8 mouse cellular contexts compared by ENCODE assay signal in genomic region chr2:152104711-152105317, GRCm38 (mm10). TPM values are rescaled to one million over a fixed set of nuclear protein-coding genes. Genes with fewer than 3 reads are reported as not detected.
DNase-seq lines count a peak whose midpoint lies in the region; ATAC-seq and TF ChIP-seq lines count a peak whose summit lies in the region.

No protein-coding gene starts in this region.

- H3K9ac ChIP-seq in kidney, postnatal 0 days (ENCODE audit: low read depth, low read length) = no peak overlapping the region; the same call in 1 of the 2 replicates
- H3K9ac ChIP-seq in midbrain, embryonic 15.5 days = peak overlapping the region; percentile 77

- peaks cover 16% of the 10 kb centered on the region for H3K4me1 ChIP-seq in cerebellum, adult 2 months (ENCODE audit: control insufficient read depth, insufficient read depth, low read length)
- peaks cover 41% of the 10 kb centered on the region for H3K4me1 ChIP-seq in erythroblast, embryonic 14.5 days (ENCODE audit: control insufficient read depth)
- no peaks in the 10 kb centered on the region for H3K4me1 ChIP-seq in kidney, postnatal 0 days (replicated peaks; ENCODE audit: insufficient read depth, low read length)
- peaks cover 18% of the 10 kb centered on the region for H3K4me1 ChIP-seq in midbrain, embryonic 15.5 days

- peak; percentile 14; the same call in 1 of the 2 replicates for ATAC-seq in kidney, postnatal 0 days (replicated peaks; ENCODE audit: low FRiP score, low read depth)
- ATAC-seq in midbrain, embryonic 15.5 days (replicated peaks) = peak; percentile 38

- peak in 1 of 2 experiments; percentile 45 for DNase-seq in cerebellum, adult 2 months
- DNase-seq in cerebellum, adult 8-10 months = no peak
- DNase-seq in 416B (ENCODE audit: low read depth) = peak; percentile 58
- peak; percentile 42 for DNase-seq in kidney, postnatal 0 days (ENCODE audit: low spot score)
- no peak for DNase-seq in adrenal gland, adult 8-10 months
- no peak for DNase-seq in thymus, adult 18-20 months

- peaks cover 2% of the 10 kb centered on the region for H3K9me3 ChIP-seq in erythroblast, embryonic 14.5 days (ENCODE audit: control insufficient read depth, low read length)
- H3K9me3 ChIP-seq in kidney, postnatal 0 days (replicated peaks; ENCODE audit: low read length) = no peaks in the 10 kb centered on the region
- no peaks in the 10 kb centered on the region for H3K9me3 ChIP-seq in midbrain, embryonic 15.5 days

- H3K36me3 ChIP-seq in erythroblast, embryonic 14.5 days (ENCODE audit: control insufficient read depth) = peaks cover 37% of the 10 kb centered on the region
- H3K36me3 ChIP-seq in kidney, postnatal 0 days (ENCODE audit: insufficient read depth, low read length) = no peaks in the 10 kb centered on the region
- no peaks in the 10 kb centered on the region for H3K36me3 ChIP-seq in midbrain, embryonic 15.5 days (replicated peaks)

- H3K27ac ChIP-seq in cerebellum, adult 2 months (ENCODE audit: insufficient read depth, low read length) = peak overlapping the region; percentile 97
- peak overlapping the region; percentile 85; the same call in 1 of the 2 replicates for H3K27ac ChIP-seq in kidney, postnatal 0 days
- H3K27ac ChIP-seq in midbrain, embryonic 15.5 days = peak overlapping the region; percentile 63; the same call in 1 of the 2 replicates

- H3K27me3 ChIP-seq in cerebellum, adult 2 months (ENCODE audit: control insufficient read depth, insufficient read depth, low read length) = no peaks in the 10 kb centered on the region
- H3K27me3 ChIP-seq in erythroblast, embryonic 14.5 days (ENCODE audit: control insufficient read depth) = peaks cover 36% of the 10 kb centered on the region
- no peaks in the 10 kb centered on the region for H3K27me3 ChIP-seq in kidney, postnatal 0 days (ENCODE audit: insufficient read depth, low read length)
- H3K27me3 ChIP-seq in midbrain, embryonic 15.5 days (replicated peaks) = no peaks in the 10 kb centered on the region

- WGBS in cerebellum, adult 2 months = 15% methylated on average over 17 of the region's 17 CpGs
- WGBS in kidney, postnatal 0 days = 13% methylated on average over 17 of the region's 17 CpGs
- 22% methylated on average over 17 of the region's 17 CpGs for whole genome bisulfite sequencing in midbrain, embryonic 15.5 days

- no peak for TF ChIP-seq CTCF in cerebellum, adult 2 months (IDR thresholded peaks at IDR 0.05; ENCODE audit: borderline replicate concordance, insufficient read depth, low read depth, low read length)
- no peak for TF ChIP-seq CTCF in kidney, postnatal 0 days (IDR thresholded peaks at IDR 0.05; ENCODE audit: low read depth)

- no peak for TF ChIP-seq POLR2A in cerebellum, adult 2 months (IDR thresholded peaks at IDR 0.05; ENCODE audit: borderline replicate concordance, insufficient read depth, low read length)

- H3K4me2 ChIP-seq in kidney, postnatal 0 days (ENCODE audit: low read length) = peak overlapping the region; percentile 76
- H3K4me2 ChIP-seq in midbrain, embryonic 15.5 days = peak overlapping the region; percentile 71

- H3K4me3 ChIP-seq in cerebellum, adult 2 months (replicated peaks; ENCODE audit: insufficient read depth, low read depth, low read length) = peak overlapping the region; percentile 70
- H3K4me3 ChIP-seq in erythroblast, embryonic 14.5 days (replicated peaks) = peak overlapping the region; percentile 85
- peak overlapping the region; percentile 49 for H3K4me3 ChIP-seq in kidney, postnatal 0 days (replicated peaks; ENCODE audit: low read depth, low read length)
- peak overlapping the region; percentile 74 for H3K4me3 ChIP-seq in midbrain, embryonic 15.5 days

RNA-seq across cellular contexts. Expression of gene Srxn1, which starts 0.5 kb away (rescaled TPM):
- 138 TPM in 2 replicates for polyA plus RNA-seq in cerebellum, adult 2 months (2012; rRNA removed)
- 2.6 TPM in 2 replicates for polyA plus RNA-seq in erythroblast, embryonic 14.5 days (2012)
- 19.7 and 20.3 TPM in 2 replicates for polyA plus RNA-seq in kidney, postnatal 0 days (2015; fragmentation: Nextera tagmentation; extraction: Ambion mirVana)
- polyA plus RNA-seq in midbrain, embryonic 15.5 days (2015; fragmentation: Nextera tagmentation; extraction: Ambion mirVana) = 21.5 and 23.7 TPM in 2 replicates
- 100 to 1,000 TPM; 134 to 367 (median 207) TPM for total RNA-seq in adrenal gland, adult 8-10 months (2022)

RNA-seq across cellular contexts. Expression of gene Scrt2, which starts 23.5 kb away (rescaled TPM):
- 14.8 and 15.4 TPM in 2 replicates for polyA plus RNA-seq in cerebellum, adult 2 months (2012; rRNA removed)
- polyA plus RNA-seq in erythroblast, embryonic 14.5 days (2012) = 0.03 TPM in 1 of 2 replicates, not detected in the other
- not detected in 2 replicates for polyA plus RNA-seq in kidney, postnatal 0 days (2015; fragmentation: Nextera tagmentation; extraction: Ambion mirVana)
- 10.7 and 10.9 TPM in 2 replicates for polyA plus RNA-seq in midbrain, embryonic 15.5 days (2015; fragmentation: Nextera tagmentation; extraction: Ambion mirVana)
- under 1 TPM; 0.23 to 0.30 (median 0.26) TPM for total RNA-seq in adrenal gland, adult 8-10 months (2022)

RNA-seq across cellular contexts. Expression of gene Tcf15, which starts 38.5 kb away (rescaled TPM):
- 2.6 TPM in 2 replicates for polyA plus RNA-seq in cerebellum, adult 2 months (2012; rRNA removed)
- polyA plus RNA-seq in erythroblast, embryonic 14.5 days (2012) = 0.21 and 0.42 TPM in 2 replicates
- polyA plus RNA-seq in kidney, postnatal 0 days (2015; fragmentation: Nextera tagmentation; extraction: Ambion mirVana) = 12.2 and 15.5 TPM in 2 replicates
- 1.1 TPM in 2 replicates for polyA plus RNA-seq in midbrain, embryonic 15.5 days (2015; fragmentation: Nextera tagmentation; extraction: Ambion mirVana)
- 1 to 10 TPM; 1.5 to 4.1 (median 3.0) TPM for total RNA-seq in adrenal gland, adult 8-10 months (2022)

Comparison
In these comparisons a context has a peak if more than half of its experiments do, and no peak if none do; other contexts are left out.
1. DNase-seq: peak in 416B (single experiment) and kidney, postnatal 0 days (single experiment); none in cerebellum, adult 8-10 months (single experiment), adrenal gland, adult 8-10 months (single experiment) and thymus, adult 18-20 months (0 of 2).
2. RNA of gene Scrt2, which starts 23.5 kb away (polyA plus RNA-seq): 14.8 to 15.4 TPM in cerebellum, adult 2 months and 10.7 to 10.9 TPM in midbrain, embryonic 15.5 days; 0.03 TPM in erythroblast, embryonic 14.5 days and not detected in kidney, postnatal 0 days; every median in the first group is over 10 times any median in the second.
3. Peak in every context shown above with its lines, with median percentiles within 50 percentile points of each other: H3K27ac ChIP-seq and H3K4me3 ChIP-seq.